Mouse (Mus musculus) liver, embryonic 14.5 days (tissue): ENCODE results near the gene Lbp.

Experiments used
- CTCF ChIP-seq: IDR thresholded peaks from 2 replicates; pipeline ENCODE4 v1.5.1; 2016; ENCODE audit warnings: antibody characterized with exemption, low read depth, control low read depth
- EP300 ChIP-seq: IDR thresholded peaks from 2 replicates; pipeline ENCODE4 v1.6.1; 2016; ENCODE audit warnings: antibody characterized with exemption, low read depth

- TF ChIP-seq CTCF (no peak), EP300 (no peak)
Measured at GRCm38 (mm10) chr2:158377811-158378210, 71.5 kb downstream of the Lbp start.
